Mouse (Mus musculus): ENCODE results near the gene Ppp1r13b. TPM values are rescaled to one million over a fixed set of nuclear protein-coding genes. Genes with fewer than 3 reads are reported as not detected.

The Ppp1r13b gene
- total and polyA plus RNA-seq, 3 experiments = 1.5 to 8.7 TPM; not detected in 1

DNA sequence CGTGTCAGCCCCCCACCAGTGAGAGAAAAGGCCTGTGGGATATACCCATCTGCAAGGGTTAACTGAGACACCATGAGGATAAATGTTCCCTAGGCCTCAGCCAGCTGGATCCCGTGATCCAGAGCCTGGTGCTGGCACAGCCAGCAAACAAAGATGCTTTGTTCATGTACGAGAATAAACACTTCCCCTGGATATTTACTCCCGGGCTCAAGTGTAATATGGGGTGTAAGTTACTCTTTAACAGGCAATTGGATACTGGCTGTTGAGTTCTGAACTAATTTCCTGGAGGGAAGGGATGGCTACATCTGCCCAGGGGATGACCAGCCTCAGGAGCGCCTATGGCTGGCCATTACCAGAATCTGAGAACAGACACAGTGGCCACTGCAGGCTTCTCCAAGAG lies 43.8 kb upstream of the Ppp1r13b start:
- Histone ChIP-seq H3K9ac (ENCODE audit: control insufficient read depth, low read depth, low read length, poor library complexity, severe bottlenecking) (no peak overlapping the region), H3K79me2 (ENCODE audit: control insufficient read depth, insufficient read depth, low read length, poor library complexity) (no peaks in the 10 kb centered on the region), H3K27ac (ENCODE audit: control insufficient read depth, low read depth, low read length) (no peak overlapping the region), H3K4me1 (ENCODE audit: control insufficient read depth in 1 of 2, insufficient read depth in 2 of 2, low read length in 2 of 2) (peaks cover 0 to 5% of the 10 kb centered on the region in 2 experiments; a peak in 2 of 4 replicates), H3K36me3 (ENCODE audit: control insufficient read depth in 1 of 2, insufficient read depth in 2 of 2, low read length in 2 of 2) (no peaks in the 10 kb centered on the region; a peak in 1 of 4 replicates), H3K4me3 (ENCODE audit: control insufficient read depth in 1 of 2, insufficient read depth in 1 of 2, low read depth in 2 of 2, low read length in 2 of 2) (no peak overlapping the region), H3K9me3 (replicated peaks; ENCODE audit: insufficient read depth, low read length) (no peaks in the 10 kb centered on the region), H3K27me3 (ENCODE audit: control insufficient read depth in 1 of 2, insufficient read depth in 2 of 2, low read length in 2 of 2) (no peaks in the 10 kb centered on the region)
- DNase-seq (ENCODE audit: low read depth, low spot score) = no peak
- TF ChIP-seq POLR2A (IDR thresholded peaks at IDR 0.05; ENCODE audit: control insufficient read depth in 1 of 2, insufficient read depth in 1 of 2, low read depth in 1 of 2, low read length in 2 of 2, poor library complexity in 1 of 2) (no peak), RCOR1 (IDR thresholded peaks at IDR 0.05; ENCODE audit: low read depth, low read length) (no peak), NRF1 (IDR thresholded peaks at IDR 0.05; ENCODE audit: insufficient read depth, low read depth, low read length, poor library complexity, severe bottlenecking) (no peak), ZMIZ1 (IDR thresholded peaks at IDR 0.05; ENCODE audit: low read depth, low read length) (no peak), ZC3H11A (IDR thresholded peaks at IDR 0.05; ENCODE audit: low read depth, low read length) (no peak), JUND (IDR thresholded peaks at IDR 0.05; ENCODE audit: low read depth, low read length) (no peak), SMC3 (IDR thresholded peaks at IDR 0.05; ENCODE audit: low read depth, low read length) (no peak), MYC (IDR thresholded peaks at IDR 0.05; ENCODE audit: low read depth, low read length) (no peak), GABPA (IDR thresholded peaks at IDR 0.05; ENCODE audit: low read depth, low read length) (no peak), E2F4 (IDR thresholded peaks at IDR 0.05; ENCODE audit: borderline replicate concordance, low read depth, low read length) (no peak), EP300 (IDR thresholded peaks at IDR 0.05; ENCODE audit: low read depth in 1 of 2, low read length in 2 of 2) (no peak), NELFE (IDR thresholded peaks at IDR 0.05; ENCODE audit: low read depth, low read length) (no peak), GATA1 (IDR thresholded peaks at IDR 0.05; ENCODE audit: low read depth, low read length) (no peak), UBTF (IDR thresholded peaks at IDR 0.05; ENCODE audit: borderline replicate concordance, insufficient read depth, low read depth, low read length) (no peak), MYB (IDR thresholded peaks at IDR 0.05; ENCODE audit: low read depth, low read length) (no peak), ZKSCAN1 (IDR thresholded peaks at IDR 0.05; ENCODE audit: low read depth, low read length) (no peak), RAD21 (IDR thresholded peaks at IDR 0.05; ENCODE audit: low read depth, low read length) (no peak), MEF2A (IDR thresholded peaks at IDR 0.05; ENCODE audit: extremely low read depth, insufficient replicate concordance, low read depth, low read length, poor library complexity, severe bottlenecking) (no peak)

DNA sequence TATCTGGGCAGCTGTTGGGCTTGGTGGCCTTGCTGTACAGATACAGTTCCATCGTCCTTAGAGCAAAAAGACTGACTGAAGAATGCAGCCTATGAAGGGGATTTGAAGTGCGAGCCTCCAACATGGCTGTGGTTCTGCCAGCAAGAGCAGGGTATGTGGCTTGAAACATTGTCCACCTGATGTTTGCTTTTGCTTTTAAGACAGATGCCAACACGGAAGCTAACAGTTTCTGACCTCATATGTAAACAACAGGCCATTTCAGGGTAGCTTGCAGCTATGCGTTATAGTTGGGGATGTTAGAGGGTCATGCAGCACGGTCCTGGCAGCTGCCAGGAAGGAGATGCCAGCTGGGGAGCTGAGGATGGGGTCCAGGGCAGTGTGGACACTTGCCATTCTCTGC lies 42.6 kb upstream of the Ppp1r13b start:
- no peaks in the 10 kb centered on the region for H3K27me3 ChIP-seq (ENCODE audit: control insufficient read depth in 1 of 2, insufficient read depth in 2 of 2, low read length in 2 of 2)
- no peak for TF ChIP-seq ZNF384 (IDR thresholded peaks at IDR 0.05; ENCODE audit: low read depth, low read length)
- no peak for TF ChIP-seq RCOR1 (IDR thresholded peaks at IDR 0.05; ENCODE audit: low read depth, low read length)
- no peak for TF ChIP-seq ZC3H11A (IDR thresholded peaks at IDR 0.05; ENCODE audit: low read depth, low read length)
- H3K36me3 ChIP-seq (ENCODE audit: control insufficient read depth in 1 of 2, insufficient read depth in 2 of 2, low read length in 2 of 2) = peaks cover 0 to 6% of the 10 kb centered on the region in 2 experiments; a peak in 2 of 4 replicates
- no peak overlapping the region for H3K4me3 ChIP-seq (ENCODE audit: control insufficient read depth in 1 of 2, insufficient read depth in 1 of 2, low read depth in 2 of 2, low read length in 2 of 2)
- no peak overlapping the region for H3K9ac ChIP-seq (ENCODE audit: control insufficient read depth, low read depth, low read length, poor library complexity, severe bottlenecking)
- H3K27ac ChIP-seq (ENCODE audit: control insufficient read depth, low read depth, low read length) = no peak overlapping the region
- H3K9me3 ChIP-seq (replicated peaks; ENCODE audit: insufficient read depth, low read length) = no peaks in the 10 kb centered on the region
- H3K79me2 ChIP-seq (ENCODE audit: control insufficient read depth, insufficient read depth, low read length, poor library complexity) = no peaks in the 10 kb centered on the region
- peaks cover 4 to 13% of the 10 kb centered on the region in 2 experiments; a peak in 3 of 4 replicates for H3K4me1 ChIP-seq (ENCODE audit: control insufficient read depth in 1 of 2, insufficient read depth in 2 of 2, low read length in 2 of 2)
- DNase-seq (ENCODE audit: low read depth, low spot score) = no peak

Data from MEL (cell line).